Mouse (Mus musculus) cortical plate, adult 2 months (tissue): ENCODE measurements around the gene Ptpre.

Experiments used
- CTCF ChIP-seq: fragments of 200-500 bp; IDR thresholded peaks from 2 replicates; pipeline ENCODE4 v1.5.1; 2011; ENCODE audit warnings: mild to moderate bottlenecking, control low read depth, low read length; ENCODE audit not compliant: insufficient read depth; ENCODE audit errors: extremely low read depth
- POLR2A ChIP-seq: fragments of 200-500 bp; IDR thresholded peaks from 2 replicates; pipeline ENCODE4 v1.6.1; 2011; ENCODE audit warnings: mild to moderate bottlenecking, low read length, control low read depth; ENCODE audit not compliant: insufficient read depth; ENCODE audit errors: extremely low read depth

GRCm38 (mm10) chr7:135510431-135510830 is 26.9 kb upstream of the Ptpre start:
- TF ChIP-seq CTCF (no peak), POLR2A (no peak)
